Comparison of ENCODE assay signal across 19 mouse cellular contexts in genomic region chr14:22089331-22089730, GRCm38 (mm10).
DNase-seq lines count a peak whose midpoint lies in the region; ATAC-seq and TF ChIP-seq lines count a peak whose summit lies in the region.
"Had no signal": no experiment of that assay in that cellular context is flagged by ENCODE, and none has a peak within 500 bp of the region (broad histone marks: within the 10 kb centered on the region; RNA-seq: fewer than 3 reads in every experiment).

No protein-coding gene starts in this region.

- 45% methylated on average over 7 of the region's 7 CpGs for WGBS in kidney, postnatal 0 days
- 65% methylated on average over 7 of the region's 7 CpGs for WGBS in hindbrain, embryonic 15.5 days
- 68% methylated on average over 7 of the region's 7 CpGs for WGBS in neural tube, embryonic 13.5 days

- no peak overlapping the region for H3K4me2 ChIP-seq in kidney, postnatal 0 days (ENCODE audit: low read length)
- H3K4me2 ChIP-seq in hindbrain, embryonic 15.5 days = no peak overlapping the region
- H3K4me2 ChIP-seq in neural tube, embryonic 13.5 days = no peak overlapping the region
- H3K4me2 ChIP-seq: embryonic facial prominence, embryonic 12.5 days; forebrain, embryonic 13.5 days; liver, embryonic 15.5 days had no signal

- no peak for DNase-seq in kidney, postnatal 0 days (ENCODE audit: low spot score)
- DNase-seq in kidney, postnatal 10 days = no peak
- no peak for DNase-seq in c-Kit-positive CD71-positive TER-119-positive erythroid progenitor cells, embryonic 14.5 days (ENCODE audit: low spot score)
- no peak for DNase-seq in layer of hippocampus, postnatal 36 days
- no peak for DNase-seq in urinary bladder, postnatal 10 days (ENCODE audit: low spot score)
- DNase-seq: cerebellum, adult 9-10 months; gastrocnemius, postnatal 25 days; heart, adult 2 months; heart, postnatal 36 days; thymus, adult 18-20 months; thymus, postnatal 4 days had no signal

- H3K4me3 ChIP-seq in kidney, postnatal 0 days (replicated peaks; ENCODE audit: low read depth, low read length) = no peak overlapping the region
- no peak overlapping the region for H3K4me3 ChIP-seq in hindbrain, embryonic 15.5 days
- H3K4me3 ChIP-seq in neural tube, embryonic 13.5 days = no peak overlapping the region
- H3K4me3 ChIP-seq: embryonic facial prominence, embryonic 12.5 days; erythroblast, embryonic 14.5 days; forebrain, embryonic 13.5 days; heart, adult 2 months; limb, embryonic 13.5 days; liver, embryonic 15.5 days; megakaryocyte, embryonic 14.5 days had no signal

- H3K9ac ChIP-seq in kidney, postnatal 0 days (ENCODE audit: low read depth, low read length) = no peak overlapping the region
- H3K9ac ChIP-seq in hindbrain, embryonic 15.5 days = no peak overlapping the region
- no peak overlapping the region for H3K9ac ChIP-seq in neural tube, embryonic 13.5 days
- H3K9ac ChIP-seq: embryonic facial prominence, embryonic 12.5 days; forebrain, embryonic 13.5 days; limb, embryonic 13.5 days; liver, embryonic 15.5 days had no signal

- peak; percentile 24; the same call in 1 of the 2 replicates for ATAC-seq in kidney, postnatal 0 days (replicated peaks; ENCODE audit: low FRiP score, low read depth)
- ATAC-seq in hindbrain, embryonic 15.5 days (ENCODE audit: low FRiP score, low read depth) = 0 out of 2 replicates have a peak, but pooled peaks have one; percentile 23
- peak; percentile 24; the same call in 1 of the 2 replicates for ATAC-seq in neural tube, embryonic 13.5 days (ENCODE audit: low read depth)
- ATAC-seq: forebrain, embryonic 13.5 days had no signal

- TF ChIP-seq CTCF in kidney, postnatal 0 days (IDR thresholded peaks at IDR 0.05; ENCODE audit: low read depth) = no peak

- H3K36me3 ChIP-seq in kidney, postnatal 0 days (ENCODE audit: insufficient read depth, low read length) = no peaks in the 10 kb centered on the region
- no peaks in the 10 kb centered on the region for H3K36me3 ChIP-seq in hindbrain, embryonic 15.5 days
- no peaks in the 10 kb centered on the region for H3K36me3 ChIP-seq in neural tube, embryonic 13.5 days
- H3K36me3 ChIP-seq: embryonic facial prominence, embryonic 12.5 days; limb, embryonic 13.5 days; liver, embryonic 15.5 days had no signal

- H3K4me1 ChIP-seq in kidney, postnatal 0 days (replicated peaks; ENCODE audit: insufficient read depth, low read length) = peaks cover 18% of the 10 kb centered on the region; the same call in 1 of the 2 replicates
- peaks cover 22% of the 10 kb centered on the region for H3K4me1 ChIP-seq in hindbrain, embryonic 15.5 days (replicated peaks)
- peaks cover 45% of the 10 kb centered on the region for H3K4me1 ChIP-seq in neural tube, embryonic 13.5 days (replicated peaks)
- H3K4me1 ChIP-seq: liver, embryonic 15.5 days had no signal

- peaks cover 4% of the 10 kb centered on the region for H3K9me3 ChIP-seq in kidney, postnatal 0 days (replicated peaks; ENCODE audit: low read length)
- H3K9me3 ChIP-seq in hindbrain, embryonic 15.5 days = no peaks in the 10 kb centered on the region
- H3K9me3 ChIP-seq in neural tube, embryonic 13.5 days = 0 out of 2 replicates have a peak, but pooled peaks cover 2% of the 10 kb centered on the region
- H3K9me3 ChIP-seq: liver, embryonic 15.5 days had no signal

- H3K27ac ChIP-seq in kidney, postnatal 0 days = no peak overlapping the region
- H3K27ac ChIP-seq in hindbrain, embryonic 15.5 days (replicated peaks) = no peak overlapping the region
- H3K27ac ChIP-seq in neural tube, embryonic 13.5 days (replicated peaks) = peak overlapping the region; percentile 14
- H3K27ac ChIP-seq: embryonic facial prominence, embryonic 12.5 days; forebrain, embryonic 13.5 days; heart, adult 2 months; limb, embryonic 13.5 days; liver, embryonic 15.5 days had no signal

- H3K27me3 ChIP-seq in kidney, postnatal 0 days (ENCODE audit: insufficient read depth, low read length) = no peaks in the 10 kb centered on the region
- H3K27me3 ChIP-seq in hindbrain, embryonic 15.5 days = no peaks in the 10 kb centered on the region
- H3K27me3 ChIP-seq in neural tube, embryonic 13.5 days = no peaks in the 10 kb centered on the region
- H3K27me3 ChIP-seq: embryonic facial prominence, embryonic 12.5 days; liver, embryonic 15.5 days; megakaryocyte, embryonic 14.5 days had no signal
